Mouse (Mus musculus) embryonic fibroblast, embryonic 13.5 days (primary cell): Measurements from ENCODE around the gene Setdb1. TPM values are rescaled to one million over a fixed set of nuclear protein-coding genes. Genes with fewer than 3 reads are reported as not detected.
A peak's percentile ranks its signal among the peaks of the same experiment; 100 is the strongest.

Experiments
- H3K27ac ChIP-seq: 2 replicates; pipeline ENCODE4 v1.5.1; 2012; ENCODE audit warnings: low read length, control low read depth, inconsistent platforms; ENCODE audit not compliant: insufficient read depth
- H3K4me1 ChIP-seq: 2 replicates; pipeline ENCODE4 v1.6.1; 2011; ENCODE audit warnings: low read length; ENCODE audit not compliant: control insufficient read depth, insufficient read depth
- H3K4me3 ChIP-seq: 2 replicates; pipeline ENCODE4 v1.5.1; 2011; ENCODE audit warnings: mild to moderate bottlenecking, control low read depth, low read length; ENCODE audit not compliant: insufficient read depth
- CTCF ChIP-seq: IDR thresholded peaks from 2 replicates; pipeline ENCODE4 v1.5.1; 2011; ENCODE audit warnings: mild to moderate bottlenecking, control low read depth, low read length, moderate library complexity, borderline replicate concordance; ENCODE audit not compliant: insufficient read depth
- POLR2A ChIP-seq: IDR thresholded peaks from 2 replicates; pipeline ENCODE4 v1.6.1; 2011; ENCODE audit warnings: low read depth, mild to moderate bottlenecking, control low read depth, low read length, moderate library complexity
- polyA plus RNA-seq: library from polyadenylated mRNA; stranded (reverse); fragments of >200 nt; gene quantifications from 2 replicates; pipeline ENCODE4 v1.2.4, GENCODE M21; 2011; ENCODE audit warnings: low read depth; ENCODE audit not compliant: missing spikeins, insufficient read length

Setdb1 gene
- polyA plus RNA-seq, 1 experiment = 34.3 TPM

- Histone ChIP-seq H3K4me1 (no peaks in the 10 kb centered on the region), H3K27ac (no peak overlapping the region), H3K4me3 (no peak overlapping the region)
- no peak for TF ChIP-seq POLR2A
- no peak for TF ChIP-seq CTCF
These were observed 72.3 kb downstream of the Setdb1 start for GRCm38 (mm10) chr3:95284501-95285281.

DNA sequence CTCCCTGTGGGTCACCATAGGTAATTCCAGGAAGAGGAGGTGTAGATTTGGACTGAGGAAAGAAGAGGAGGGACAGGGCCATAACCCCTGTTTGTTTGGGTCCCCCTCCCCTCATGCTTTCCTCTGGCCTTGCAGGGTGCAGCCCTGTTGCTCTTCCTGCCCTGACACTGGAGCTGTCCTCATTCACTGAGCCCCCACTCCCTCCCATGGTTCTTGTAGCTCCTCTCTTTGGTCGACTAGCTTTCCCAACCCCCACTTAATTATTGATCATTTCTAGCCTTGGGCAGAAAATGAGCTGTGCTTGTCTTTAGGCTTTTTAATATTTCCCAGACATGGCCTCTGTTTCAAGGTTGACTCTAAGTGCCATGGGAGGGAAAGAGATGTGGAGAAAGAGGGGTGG is 72.9 kb downstream of the Setdb1 start:
- no peak overlapping the region for H3K27ac ChIP-seq

DNA sequence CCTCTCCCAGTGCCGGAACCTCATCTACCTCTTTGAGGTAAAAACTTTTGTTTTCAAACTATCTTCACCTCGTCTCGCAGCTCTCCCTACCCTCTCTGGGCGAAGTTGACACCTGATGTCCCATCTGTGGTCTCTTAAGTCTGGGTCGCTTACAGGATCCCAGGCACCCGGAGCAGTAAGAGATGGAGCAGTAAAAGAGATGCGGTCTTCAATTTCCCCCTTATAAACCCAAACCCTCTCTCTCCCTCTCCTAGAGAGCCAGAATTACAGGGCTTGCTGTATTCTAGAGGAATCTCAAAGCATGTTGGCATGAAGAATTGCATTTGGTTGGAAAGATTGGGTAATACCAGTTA is 73.4 kb downstream of the Setdb1 start:
- no peak for TF ChIP-seq POLR2A
- no peak for TF ChIP-seq CTCF
- H3K4me3 ChIP-seq = peak overlapping the region; percentile 75
- peak overlapping the region; percentile 97 for H3K27ac ChIP-seq
- H3K4me1 ChIP-seq = no peaks in the 10 kb centered on the region

More for the DNA sequence above, 72.9 kb downstream of the Setdb1 start:
- Histone ChIP-seq H3K4me1 (no peaks in the 10 kb centered on the region), H3K4me3 (peak overlapping the region; percentile 75)
- TF ChIP-seq CTCF (no peak), POLR2A (no peak)

GRCm38 (mm10) chr3:95282865-95283588 is 74.0 kb downstream of the Setdb1 start:
- Histone ChIP-seq H3K4me1 (no peaks in the 10 kb centered on the region), H3K27ac (peak overlapping the region; percentile 97), H3K4me3 (peak overlapping the region; percentile 75)
- TF ChIP-seq CTCF (peak; percentile 11; the same call in 1 of the 2 replicates), POLR2A (peak; percentile 74)

DNA sequence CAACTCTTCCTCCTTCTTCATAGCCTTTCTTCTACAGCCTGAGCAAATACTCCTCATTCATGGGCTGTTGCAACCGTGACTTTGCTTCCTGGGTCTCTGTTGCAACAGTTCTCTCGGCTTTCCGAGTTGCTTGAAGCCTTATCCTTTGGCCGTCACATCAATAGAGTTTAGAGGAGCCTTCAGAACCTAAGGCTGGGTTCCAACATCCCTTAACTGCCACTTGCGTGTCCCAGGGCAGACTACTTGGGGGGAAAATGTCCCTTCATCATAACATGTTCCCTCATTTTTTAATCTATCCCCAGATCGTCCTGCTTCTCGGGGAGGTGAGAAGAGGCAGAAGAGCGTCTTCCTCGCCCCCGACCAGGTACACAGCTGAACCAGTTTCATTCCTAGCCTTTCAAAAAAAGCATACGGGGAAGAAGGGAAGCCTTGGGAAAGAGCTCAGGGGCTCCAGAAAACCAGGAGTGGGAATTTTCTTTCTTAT is 74.6 kb downstream of the Setdb1 start:
- Histone ChIP-seq H3K4me1 (no peaks in the 10 kb centered on the region; the same call in 1 of the 2 replicates), H3K27ac (peak overlapping the region; percentile 97), H3K4me3 (peak overlapping the region; percentile 75)
- TF ChIP-seq POLR2A (no peak), CTCF (no peak)

GRCm38 (mm10) chr3:95281216-95282126 is 75.5 kb downstream of the Setdb1 start, which contains the start of the genes Mindy1 and Prune1:
Mindy1 (plus strand) TSS chr3:95281345.
Prune1 (minus strand) TSS chr3:95282076.
- TF ChIP-seq POLR2A (peak; percentile 80), CTCF (no peak)
- peak within 1 kb of the TSS; percentile 96 for H3K4me3 ChIP-seq
- peak within 1 kb of the TSS; percentile 97 for H3K27ac ChIP-seq
- no peaks in the 10 kb centered on the region; the same call in 1 of the 2 replicates for H3K4me1 ChIP-seq

GRCm38 (mm10) chr3:95280747-95281146 is 76.3 kb downstream of the Setdb1 start:
- 0 out of 2 replicates have a peak, but pooled peaks have one; percentile 20 for TF ChIP-seq POLR2A
- TF ChIP-seq CTCF = no peak
- H3K4me3 ChIP-seq = peak overlapping the region; percentile 96
- peak overlapping the region; percentile 49 for H3K27ac ChIP-seq
- no peaks in the 10 kb centered on the region; the same call in 1 of the 2 replicates for H3K4me1 ChIP-seq

GRCm38 (mm10) chr3:95277149-95277551 is 79.9 kb downstream of the Setdb1 start:
- Histone ChIP-seq H3K4me3 (no peak overlapping the region), H3K27ac (no peak overlapping the region), H3K4me1 (no peaks in the 10 kb centered on the region; the same call in 1 of the 2 replicates)
- TF ChIP-seq CTCF = no peak
- TF ChIP-seq POLR2A = no peak

- Histone ChIP-seq H3K27ac (no peak overlapping the region), H3K4me3 (no peak overlapping the region), H3K4me1 (no peaks in the 10 kb centered on the region; the same call in 1 of the 2 replicates)
- TF ChIP-seq CTCF (no peak), POLR2A (no peak)
These were observed 80.5 kb downstream of the Setdb1 start for GRCm38 (mm10) chr3:95276428-95276934.
